Mouse (Mus musculus) macrophage (primary cell): ENCODE results near the gene Xirp1. TPM values are rescaled to one million over a fixed set of nuclear protein-coding genes. Genes with fewer than 3 reads are reported as not detected.

Source experiments
- H3K27ac ChIP-seq: fragments of 350-480 bp; formaldehyde crosslinking; 2 replicates; pipeline ENCODE4 v1.9.0; 2021
- H3K36me3 ChIP-seq: fragments of 350-480 bp; formaldehyde crosslinking; 2 replicates; pipeline ENCODE4 v1.9.0; 2021; ENCODE audit errors: inconsistent target
- H3K4me3 ChIP-seq: fragments of 350-480 bp; formaldehyde crosslinking; 2 replicates; pipeline ENCODE4 v1.9.0; 2021; ENCODE audit errors: inconsistent target
- H3K79me2 ChIP-seq: fragments of 350-480 bp; formaldehyde crosslinking; 2 replicates; pipeline ENCODE4 v1.9.0; 2021; ENCODE audit errors: inconsistent target
- WGBS: methylation state at CpG from one replicate; pipeline ENCODE4 v1.1.7; 2026; ENCODE audit warnings: inconsistent platforms; ENCODE audit not compliant: missing documents; 5-methylcytosine and 5-hydroxymethylcytosine counted together
- polyA plus RNA-seq: library from polyadenylated mRNA; stranded (reverse); fragments of 250-400 nt; gene quantifications from 3 replicates; pipeline ENCODE4 v1.2.4, GENCODE M21; 2018; ENCODE audit warnings: inconsistent platforms
- total RNA-seq, 78 experiments: library from RNA; depleted of rRNA; stranded (reverse); fragments of 250-400 nt; gene quantifications; 1 replicate in 9 of 78; 2 replicates in 24 of 78; 3 replicates in 43 of 78; 4 replicates in 2 of 78; pipeline ENCODE4 v1.2.4; 2018; ENCODE audit warnings: inconsistent platforms in 56 of 78

Xirp1 gene
- total RNA-seq (2018; cell fraction: chromatin; rRNA removed): not detected
- total RNA-seq (2018; cell fraction: cytosol; rRNA removed): not detected
- total RNA-seq (2018; cell fraction: nucleus; rRNA removed): not detected
- polyA plus RNA-seq: not detected in 3 replicates

DNA sequence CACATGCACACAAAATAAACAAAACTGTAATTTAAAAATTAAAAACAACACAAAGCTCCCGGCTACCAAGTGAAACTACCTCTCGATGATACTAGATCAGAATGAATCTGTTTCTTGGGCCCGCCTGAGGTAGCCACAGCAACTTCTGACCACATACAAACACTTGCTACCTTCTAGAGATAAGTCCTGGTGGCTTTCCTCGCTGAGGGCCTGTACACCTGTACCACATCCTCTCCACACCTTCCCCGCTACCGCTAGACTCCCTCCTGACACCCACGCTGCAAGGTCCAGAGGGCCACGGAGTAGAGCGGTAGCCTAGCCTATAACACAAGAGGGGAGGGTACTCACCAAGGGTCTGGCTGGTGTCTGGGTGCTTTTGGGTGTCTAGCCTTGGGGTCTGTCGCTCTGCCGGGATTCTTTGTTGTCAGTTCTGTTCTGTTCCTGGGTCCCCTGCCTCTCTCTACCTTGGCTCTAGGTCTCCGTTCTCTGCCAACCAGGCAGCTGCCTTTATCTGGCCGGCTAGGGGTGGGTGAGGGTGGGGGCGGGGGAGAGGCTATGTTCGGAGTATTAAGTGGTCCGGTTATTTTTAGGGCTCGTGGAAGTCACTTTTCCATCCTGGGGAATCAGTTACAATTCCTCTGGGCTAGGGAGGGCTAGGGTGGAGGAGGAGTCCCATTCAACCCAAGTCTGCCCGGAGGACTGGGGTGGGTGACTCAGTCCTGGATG lies at the start of gene Xirp1:
Gene Xirp1 (minus strand): TSS at position 513 of the 726 bp plus-strand sequence.
- no peak within 1 kb of the TSS for H3K27ac ChIP-seq
- no peaks in the 10 kb centered on the region for H3K36me3 ChIP-seq
- no peaks in the 10 kb centered on the region for H3K79me2 ChIP-seq
- WGBS: 90% methylated on average over 18 of the region's 18 CpGs
- no peak within 1 kb of the TSS for H3K4me3 ChIP-seq

DNA sequence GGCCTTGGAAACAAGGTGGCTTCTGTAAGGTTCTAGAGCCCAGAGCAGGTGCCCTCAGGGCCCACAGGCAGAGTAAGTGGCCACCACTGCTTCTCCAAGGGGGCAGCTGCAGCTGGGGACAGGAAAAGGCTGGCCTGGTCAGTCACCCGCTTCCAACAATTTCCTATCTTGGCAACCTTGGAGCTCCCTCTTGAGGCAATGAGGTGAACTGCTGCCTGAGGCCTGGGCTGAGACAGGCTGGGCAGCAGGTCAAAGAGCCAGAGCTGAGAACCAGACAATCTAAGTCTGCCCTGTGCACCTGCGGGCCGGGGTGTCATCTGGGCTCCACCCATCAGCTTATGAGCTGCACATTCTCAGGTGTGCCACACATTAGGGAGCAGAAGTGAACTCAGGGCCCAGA lies 49.8 kb upstream of the Xirp1 start:
- 13% methylated on average over 3 of the region's 3 CpGs for WGBS
- no peaks in the 10 kb centered on the region for H3K79me2 ChIP-seq
- no peak overlapping the region for H3K27ac ChIP-seq
- no peak overlapping the region for H3K4me3 ChIP-seq
- no peaks in the 10 kb centered on the region for H3K36me3 ChIP-seq

DNA sequence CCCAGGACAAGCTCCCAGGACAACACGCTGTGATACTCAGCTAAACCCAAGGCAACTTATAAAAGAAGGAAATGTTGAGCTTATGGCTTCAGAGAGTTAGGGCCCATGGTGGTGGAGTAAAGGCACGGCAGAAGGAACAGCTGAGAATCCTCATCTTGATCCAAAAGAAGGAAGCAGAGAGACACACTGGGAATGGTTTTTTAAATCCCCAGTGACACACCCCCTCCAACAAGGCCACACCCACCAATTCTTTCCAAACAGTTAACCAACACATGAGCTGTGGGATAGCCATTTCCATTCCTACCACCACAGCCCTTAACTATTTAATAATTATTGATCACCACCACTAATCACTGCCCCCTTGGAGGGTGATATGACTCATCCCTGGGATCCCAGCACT lies 47.9 kb upstream of the Xirp1 start:
- Histone ChIP-seq H3K27ac (no peak overlapping the region), H3K36me3 (no peaks in the 10 kb centered on the region), H3K79me2 (peaks cover 6% of the 10 kb centered on the region; the same call in 1 of the 2 replicates), H3K4me3 (no peak overlapping the region)
- WGBS: 80% methylated on average over 2 of the region's 2 CpGs

GRCm38 (mm10) chr9:120069779-120070178 lies 46.4 kb upstream of the Xirp1 start, which contains the start of gene Cx3cr1:
Gene Cx3cr1, minus strand, starts transcription at chr9:120069879.
- no peak within 1 kb of the TSS for H3K4me3 ChIP-seq
- peaks cover 6% of the 10 kb centered on the region; the same call in 1 of the 2 replicates for H3K79me2 ChIP-seq
- no peaks in the 10 kb centered on the region for H3K36me3 ChIP-seq
- WGBS: 80% methylated on average over 11 of the region's 11 CpGs
- H3K27ac ChIP-seq: peak within 1 kb of the TSS; percentile 37

GRCm38 (mm10) chr9:120068047-120068446 lies 44.6 kb upstream of the Xirp1 start:
- Histone ChIP-seq H3K79me2 (peaks cover 6% of the 10 kb centered on the region; the same call in 1 of the 2 replicates), H3K27ac (peak overlapping the region; percentile 37)

GRCm38 (mm10) chr9:120067609-120068008 lies 44.2 kb upstream of the Xirp1 start:
- H3K79me2 ChIP-seq: peaks cover 6% of the 10 kb centered on the region; the same call in 1 of the 2 replicates
- no peak overlapping the region for H3K4me3 ChIP-seq
- H3K27ac ChIP-seq: no peak overlapping the region
- no peaks in the 10 kb centered on the region for H3K36me3 ChIP-seq
- WGBS: 86% methylated on average over 2 of the region's 2 CpGs

More at GRCm38 (mm10) chr9:120068047-120068446, 44.6 kb upstream of the Xirp1 start:
- H3K36me3 ChIP-seq: no peaks in the 10 kb centered on the region
- WGBS: 16% methylated on average over 10 of the region's 10 CpGs
- H3K4me3 ChIP-seq: no peak overlapping the region

DNA sequence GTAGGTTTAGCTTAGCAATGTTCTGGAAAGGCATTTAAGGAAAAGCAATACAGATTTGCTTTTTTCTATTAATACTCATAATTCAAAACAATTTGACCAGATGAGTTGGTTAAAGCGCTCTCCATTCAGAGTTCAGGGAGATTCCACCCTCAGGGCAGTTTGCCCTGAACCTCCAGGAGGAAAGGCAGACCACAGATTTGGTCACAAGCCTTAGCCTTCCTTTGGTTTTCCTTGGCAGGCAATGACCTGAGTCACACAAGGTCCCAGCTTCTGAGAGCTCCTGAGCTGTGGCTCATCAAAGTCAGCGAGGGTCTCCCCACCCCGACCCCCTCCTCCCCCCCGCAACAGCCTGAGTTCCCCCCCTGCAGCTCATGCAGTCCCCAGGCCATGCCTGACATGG lies 40.9 kb upstream of the Xirp1 start:
- WGBS: 29% methylated on average over 2 of the region's 4 CpGs
- Histone ChIP-seq H3K27ac (no peak overlapping the region), H3K4me3 (no peak overlapping the region), H3K79me2 (peaks cover 6% of the 10 kb centered on the region; the same call in 1 of the 2 replicates), H3K36me3 (no peaks in the 10 kb centered on the region)

DNA sequence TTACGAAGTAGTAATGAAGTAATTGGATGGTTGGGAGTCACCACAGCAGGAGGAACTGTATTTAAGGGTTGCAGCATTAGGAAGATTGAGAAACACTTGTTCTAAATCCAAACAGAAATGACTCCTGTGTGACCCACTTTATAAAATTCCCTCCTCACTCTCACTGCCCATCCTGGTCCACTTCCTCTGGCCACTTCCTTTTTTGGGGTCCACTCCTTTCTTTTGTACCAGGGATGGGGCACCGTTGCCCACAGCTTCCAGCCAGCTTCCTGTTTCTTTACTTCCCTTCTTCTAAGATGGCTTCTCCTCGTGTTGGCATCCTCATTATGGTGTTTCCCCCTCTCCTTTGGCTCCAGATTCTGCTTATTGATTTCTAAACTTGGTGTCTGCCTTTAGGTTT lies 35.3 kb upstream of the Xirp1 start:
- no peaks in the 10 kb centered on the region for H3K79me2 ChIP-seq
- H3K4me3 ChIP-seq: no peak overlapping the region
- 4% methylated on average over 3 of the region's 3 CpGs for WGBS
- peak overlapping the region; percentile 38; the same call in 1 of the 2 replicates for H3K27ac ChIP-seq
- H3K36me3 ChIP-seq: no peaks in the 10 kb centered on the region

- no peak overlapping the region for H3K27ac ChIP-seq
- H3K4me3 ChIP-seq: no peak overlapping the region
- no peaks in the 10 kb centered on the region for H3K36me3 ChIP-seq
- no peaks in the 10 kb centered on the region for H3K79me2 ChIP-seq
- 84% methylated on average over 9 of the region's 9 CpGs for WGBS
These were observed 32.8 kb upstream of the Xirp1 start for GRCm38 (mm10) chr9:120056201-120056600.

GRCm38 (mm10) chr9:120054545-120055277 lies 31.3 kb upstream of the Xirp1 start:
- WGBS: 6% methylated on average over 8 of the region's 8 CpGs
- H3K4me3 ChIP-seq: no peak overlapping the region
- no peaks in the 10 kb centered on the region for H3K79me2 ChIP-seq
- H3K27ac ChIP-seq: peak overlapping the region; percentile 19; the same call in 1 of the 2 replicates
- H3K36me3 ChIP-seq: no peaks in the 10 kb centered on the region

GRCm38 (mm10) chr9:120049407-120049806 lies 26.0 kb upstream of the Xirp1 start:
- Histone ChIP-seq H3K79me2 (no peaks in the 10 kb centered on the region), H3K36me3 (no peaks in the 10 kb centered on the region), H3K27ac (no peak overlapping the region), H3K4me3 (no peak overlapping the region)
- 3% methylated on average over 3 of the region's 3 CpGs for WGBS

GRCm38 (mm10) chr9:120048495-120048894 lies 25.1 kb upstream of the Xirp1 start:
- Histone ChIP-seq H3K36me3 (no peaks in the 10 kb centered on the region), H3K79me2 (no peaks in the 10 kb centered on the region), H3K27ac (no peak overlapping the region), H3K4me3 (no peak overlapping the region)
- 100% methylated on average over 6 of the region's 6 CpGs for WGBS

DNA sequence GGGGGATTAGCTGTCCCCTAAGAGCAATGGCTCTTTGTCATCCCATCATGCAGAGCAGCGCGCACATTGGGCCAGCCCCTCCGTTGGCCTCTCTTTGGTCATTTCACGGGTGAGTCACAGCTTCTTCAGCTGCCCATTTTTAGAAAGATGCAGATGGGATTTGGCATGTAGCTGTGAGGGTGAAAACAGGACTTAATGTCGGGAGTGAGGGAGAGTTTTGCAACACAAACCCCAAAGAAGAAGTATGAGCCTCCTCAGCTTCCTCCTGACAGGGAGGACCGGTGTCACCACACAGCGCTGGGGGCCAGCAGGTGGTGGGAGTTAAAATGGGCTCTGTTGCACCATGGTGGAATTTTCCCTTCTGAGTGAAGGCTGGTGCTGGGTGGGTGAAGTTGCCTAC lies 19.7 kb upstream of the Xirp1 start:
- Histone ChIP-seq H3K4me3 (no peak overlapping the region), H3K36me3 (no peaks in the 10 kb centered on the region), H3K79me2 (no peaks in the 10 kb centered on the region), H3K27ac (peak overlapping the region; percentile 34)
- 2% methylated on average over 7 of the region's 7 CpGs for WGBS

GRCm38 (mm10) chr9:120037414-120037813 lies 14.0 kb upstream of the Xirp1 start:
- H3K4me3 ChIP-seq: no peak overlapping the region
- H3K79me2 ChIP-seq: no peaks in the 10 kb centered on the region
- no peaks in the 10 kb centered on the region for H3K36me3 ChIP-seq
- peak overlapping the region; percentile 34 for H3K27ac ChIP-seq
- 30% methylated on average over 7 of the region's 7 CpGs for WGBS

DNA sequence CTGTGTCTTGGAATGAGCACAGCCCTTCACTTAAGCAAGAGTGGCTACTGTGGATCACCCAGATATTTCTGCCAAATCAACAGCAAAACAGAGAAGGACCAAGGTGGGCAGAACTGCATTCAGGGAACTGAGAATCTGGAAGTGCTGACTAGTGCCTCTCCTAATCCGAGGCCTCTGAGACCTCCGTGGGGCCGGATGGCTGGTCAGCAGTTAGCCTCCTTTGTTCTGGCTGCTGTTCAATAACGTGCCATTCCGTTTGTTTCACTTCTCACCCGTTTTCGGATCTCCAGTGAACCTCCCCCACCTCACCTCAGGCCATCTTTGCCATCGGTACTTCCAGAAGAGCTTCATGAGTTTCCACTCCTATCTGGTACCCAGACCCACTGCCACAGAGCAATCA lies 11.0 kb upstream of the Xirp1 start:
- H3K79me2 ChIP-seq: no peaks in the 10 kb centered on the region
- no peaks in the 10 kb centered on the region for H3K36me3 ChIP-seq
- 79% methylated on average over 8 of the region's 8 CpGs for WGBS
- H3K27ac ChIP-seq: no peak overlapping the region
- H3K4me3 ChIP-seq: no peak overlapping the region
